Mouse (Mus musculus) kidney, postnatal 14 days (tissue): ENCODE results near the gene Epha6.

Experiments
- DNase-seq: peaks from one replicate; pipeline ENCODE4 v3.0.0; 2022; ENCODE audit warnings: mixed read lengths

Epha6 gene

GRCm38 (mm10) chr16:60605061-60605831 is at the start of gene Epha6:
TSS of gene Epha6 (minus strand) at chr16:60605531.
- DNase-seq, result no peak

DNA sequence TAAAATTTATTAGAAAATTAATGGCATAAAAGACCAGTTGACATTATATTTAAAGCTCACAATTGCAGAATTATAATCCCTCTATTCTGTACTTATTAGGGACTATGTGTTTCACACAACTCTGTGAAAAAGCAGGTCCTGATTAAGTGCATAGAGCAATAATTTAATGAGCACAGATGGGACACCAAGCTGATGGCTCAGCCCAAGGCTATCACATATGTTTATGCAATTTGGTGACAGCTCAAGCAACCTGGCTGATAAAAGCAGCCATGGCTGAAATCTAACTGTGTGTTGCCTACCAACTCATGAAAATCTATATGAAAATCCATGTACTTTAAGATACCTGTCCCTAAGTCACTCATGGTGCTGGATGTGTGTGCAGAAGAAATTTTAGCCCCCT is 46.4 kb upstream of the Epha6 start:
- DNase-seq, result no peak

DNA sequence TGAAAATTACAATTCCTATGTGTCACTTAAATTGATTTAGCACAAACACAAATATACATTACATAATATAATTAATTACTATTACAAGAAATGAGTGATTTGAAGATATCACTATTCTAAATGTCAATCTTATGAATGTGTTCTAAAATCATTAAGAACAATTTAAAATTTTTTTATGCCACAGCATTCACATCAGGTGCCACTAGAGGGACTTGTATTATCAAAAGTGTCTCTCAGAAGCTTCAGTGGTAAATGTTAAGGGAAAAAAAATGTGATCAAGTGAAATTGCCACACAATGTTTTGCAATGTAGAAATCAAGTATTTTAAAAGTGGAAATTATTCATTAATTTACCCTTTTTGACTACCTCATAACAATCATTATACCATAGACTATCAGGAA is 22.8 kb upstream of the Epha6 start:
- DNase-seq, result no peak

DNA sequence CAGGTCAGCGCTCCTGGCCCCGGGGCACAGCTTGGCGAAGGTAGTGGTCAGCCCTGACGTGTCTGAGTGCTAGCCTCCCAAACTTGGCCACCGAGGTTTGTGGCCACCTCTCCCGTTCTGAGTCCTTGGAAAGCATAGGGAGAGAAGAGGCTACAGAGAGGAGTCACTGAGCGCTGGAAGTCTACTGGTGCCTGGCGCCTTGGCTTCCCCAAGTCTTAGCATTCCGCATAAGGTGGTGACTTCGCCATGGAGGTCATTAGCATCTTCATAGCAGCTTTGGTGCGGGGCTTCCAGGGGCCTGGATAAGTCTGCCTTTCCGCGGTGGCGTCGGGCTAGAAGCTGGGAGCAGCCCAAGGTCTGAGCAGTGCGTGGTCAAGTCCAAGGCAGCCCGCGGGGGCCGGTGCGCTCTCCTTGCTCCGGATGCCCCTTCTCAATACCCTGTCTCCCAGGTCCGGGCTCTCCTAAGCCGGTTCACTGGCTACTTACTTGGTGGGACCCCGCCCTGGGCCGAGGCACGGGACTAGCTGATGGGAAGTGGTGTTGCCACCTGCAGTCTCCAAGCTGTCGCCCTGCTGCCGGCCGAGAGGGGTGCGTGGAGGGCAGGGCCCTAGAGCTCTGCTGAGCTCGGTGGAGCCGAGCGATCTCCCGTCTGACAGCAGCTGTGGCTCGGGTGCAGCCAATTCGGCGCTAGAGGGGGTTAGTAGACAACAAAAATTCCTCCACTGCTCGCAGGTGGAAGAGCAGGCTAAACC is 677 bp upstream of the Epha6 start:
- DNase-seq, result no peak

DNA sequence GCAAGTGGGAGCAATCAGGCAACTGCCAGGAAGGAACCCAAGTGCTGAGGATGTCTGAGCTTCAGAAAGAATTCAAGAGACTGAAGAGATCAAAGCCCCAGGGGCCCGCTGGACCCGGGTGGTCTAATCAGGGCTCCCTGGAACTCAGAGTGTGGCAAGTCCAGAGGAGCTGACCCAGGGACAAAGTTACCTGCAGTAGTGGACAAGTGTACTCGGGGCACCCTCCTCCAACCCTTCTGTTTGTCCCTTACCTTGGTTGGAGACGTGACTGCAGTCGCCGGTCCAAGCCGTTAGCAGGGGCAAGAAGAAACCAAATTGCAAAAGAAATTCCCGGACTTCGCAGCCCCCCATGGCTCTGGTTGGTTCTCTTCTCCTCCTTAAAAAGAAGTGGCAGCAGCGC is 718 bp downstream of the Epha6 start:
- no peak for DNase-seq

GRCm38 (mm10) chr16:60585322-60585721 is 20.0 kb downstream of the Epha6 start:
- DNase-seq, result no peak

DNA sequence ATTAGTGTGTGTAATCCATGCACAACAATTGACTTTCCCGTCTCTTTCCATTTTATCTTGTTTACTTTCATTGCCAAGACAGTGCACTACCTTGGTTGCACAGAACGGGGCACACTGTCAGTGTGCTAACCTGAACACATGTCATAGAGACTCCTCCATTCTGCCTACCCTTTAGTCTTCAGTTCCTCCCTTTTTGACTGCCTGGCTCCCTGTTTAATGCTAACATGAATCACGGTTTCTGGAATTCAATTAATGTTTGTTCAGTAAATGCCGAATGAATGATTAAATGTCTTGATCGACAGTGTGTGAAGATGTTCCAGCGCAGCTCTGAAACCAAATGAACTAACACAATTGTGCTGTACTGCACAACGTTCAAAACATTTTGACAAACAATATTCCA is 20.6 kb downstream of the Epha6 start:
- DNase-seq, result no peak

DNA sequence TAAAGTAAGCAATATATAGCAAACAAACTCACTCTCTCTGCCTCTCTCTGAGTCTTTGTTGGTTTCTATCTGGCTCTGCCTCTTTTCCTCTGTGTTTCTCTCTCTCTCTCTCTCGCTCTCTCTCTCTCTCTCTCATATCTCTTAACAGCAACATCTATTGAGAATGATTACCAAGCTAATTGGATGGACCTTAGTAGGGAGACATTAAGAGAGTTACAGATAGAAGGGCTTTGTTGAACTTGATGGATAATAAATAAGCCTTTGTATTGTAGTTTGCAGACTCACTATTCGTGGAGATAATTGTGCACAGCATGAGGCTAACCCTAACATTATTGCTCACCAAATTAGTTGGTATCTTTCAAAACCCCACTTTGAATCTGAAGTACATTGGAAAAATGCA is 34.8 kb downstream of the Epha6 start:
- no peak for DNase-seq

DNA sequence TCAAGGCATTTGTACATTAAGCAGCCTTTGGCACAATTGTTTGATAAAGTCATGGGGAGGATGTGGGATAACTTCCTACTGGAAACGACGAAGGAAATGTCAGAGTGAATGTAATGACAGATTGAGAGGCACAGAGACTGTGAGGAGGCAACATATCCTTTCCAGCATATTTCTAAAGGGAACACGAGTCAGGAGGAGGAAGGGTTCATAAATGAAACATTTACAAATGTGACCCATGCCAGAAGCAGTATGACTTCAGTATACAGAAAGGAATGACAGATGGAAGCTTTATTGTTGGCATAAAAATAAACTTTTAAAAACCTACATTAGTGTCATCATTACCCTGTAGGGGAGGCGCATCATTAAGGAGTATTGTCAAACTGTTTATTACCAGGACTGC is 60.9 kb downstream of the Epha6 start:
- no peak for DNase-seq

DNA sequence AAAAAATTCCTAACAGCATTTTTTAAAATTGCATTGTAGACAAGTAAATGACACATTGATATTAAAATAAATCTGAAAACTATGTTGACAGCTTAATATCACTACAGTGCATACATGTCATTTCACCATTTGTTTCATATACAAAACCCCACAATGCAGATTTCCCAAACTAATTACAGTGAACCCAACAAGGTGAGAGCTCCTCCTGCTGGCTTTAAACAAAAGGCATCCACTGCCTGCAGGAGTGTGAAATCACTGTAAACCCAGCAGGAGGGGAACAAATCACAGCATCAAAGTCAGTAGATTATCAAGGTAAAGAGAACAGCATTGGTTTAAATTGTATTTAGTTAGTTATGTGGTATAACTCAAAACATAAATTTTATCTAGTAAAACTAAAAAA is 67.1 kb downstream of the Epha6 start:
- DNase-seq, result peak; percentile 2

DNA sequence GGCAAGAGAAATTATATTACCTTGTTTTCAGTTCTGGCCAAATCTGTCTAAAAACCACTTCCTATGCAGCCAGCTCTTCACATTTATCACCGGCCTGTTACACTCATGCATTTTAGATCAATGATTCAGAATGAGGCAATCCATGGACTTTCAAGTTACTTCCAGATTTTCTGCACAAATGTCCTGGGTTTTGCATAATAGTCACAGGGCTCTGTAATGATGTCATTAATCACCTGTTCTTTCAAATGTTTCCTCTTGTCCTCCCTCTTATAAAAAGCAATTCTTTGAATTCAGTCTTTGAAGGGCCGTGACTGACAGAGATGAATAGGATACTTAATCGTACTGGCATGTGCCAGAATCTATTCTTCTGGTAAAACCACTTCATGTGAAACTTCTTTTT is 95.6 kb downstream of the Epha6 start:
- DNase-seq, result no peak

DNA sequence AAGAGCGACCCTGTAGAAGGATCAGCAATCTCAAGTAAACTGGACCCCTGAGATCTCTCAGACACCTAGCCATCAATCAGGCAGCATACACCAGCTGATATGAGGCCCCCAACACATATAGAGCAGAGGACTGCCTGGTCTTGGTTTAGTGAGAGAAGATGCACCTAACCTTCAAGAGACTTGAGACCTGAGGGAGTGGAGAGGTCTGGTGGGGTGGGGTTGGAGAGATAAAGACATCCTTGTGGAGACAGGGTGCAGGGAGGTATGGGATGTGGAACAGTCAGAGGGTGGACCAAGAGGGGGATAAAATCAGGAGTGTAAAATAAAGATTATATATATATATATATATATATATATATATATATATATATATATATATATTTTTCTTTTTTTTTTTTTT is 105.8 kb downstream of the Epha6 start:
- no peak for DNase-seq

DNA sequence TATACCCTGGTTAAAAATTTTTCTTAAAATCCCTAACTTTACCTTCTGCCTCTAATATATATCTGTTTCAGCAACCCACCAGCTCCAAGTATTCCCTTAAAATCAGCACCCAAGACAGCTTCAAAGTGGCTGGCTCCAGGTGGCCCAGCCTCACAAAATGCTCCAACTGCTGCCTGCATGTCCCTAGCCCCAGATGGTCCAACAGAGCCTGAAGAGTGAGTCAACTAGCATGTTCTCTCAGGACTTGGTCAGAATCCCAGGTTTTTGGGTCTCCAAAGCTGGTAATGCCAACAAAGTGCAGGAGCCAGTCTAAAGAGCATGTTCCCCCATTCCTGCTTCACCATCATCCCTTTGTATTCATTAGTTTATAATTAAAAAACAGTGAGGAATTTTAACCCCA is 129.6 kb downstream of the Epha6 start:
- no peak for DNase-seq

DNA sequence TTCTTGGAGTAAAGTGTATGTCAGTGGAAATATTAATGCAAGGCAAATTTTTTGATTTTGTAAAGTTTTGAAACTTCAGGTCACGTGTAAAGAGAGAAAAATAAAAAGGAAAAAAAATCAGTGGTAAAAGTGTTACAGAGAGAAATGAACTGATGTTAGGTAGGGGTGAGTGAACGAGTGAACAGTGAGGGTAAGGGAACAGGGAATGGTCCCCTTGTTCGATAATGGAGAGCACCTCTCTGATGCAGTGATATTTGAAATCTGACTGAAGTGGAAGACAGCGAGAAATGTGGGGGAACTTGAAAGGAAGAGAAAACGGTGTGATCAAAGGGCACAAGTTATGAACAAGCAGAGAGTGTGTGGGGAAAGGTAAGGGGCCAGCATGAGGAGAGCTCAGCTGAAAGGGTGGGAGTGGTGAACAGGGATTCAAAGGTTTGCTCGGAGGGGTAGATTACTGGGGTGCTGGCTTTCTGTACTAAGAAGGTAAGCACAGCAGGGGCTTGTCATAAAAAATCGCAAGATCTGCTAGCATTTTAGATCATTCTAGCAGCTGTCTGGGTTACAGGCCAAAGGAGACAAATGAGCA is 137.0 kb downstream of the Epha6 start:
- DNase-seq, result no peak

DNA sequence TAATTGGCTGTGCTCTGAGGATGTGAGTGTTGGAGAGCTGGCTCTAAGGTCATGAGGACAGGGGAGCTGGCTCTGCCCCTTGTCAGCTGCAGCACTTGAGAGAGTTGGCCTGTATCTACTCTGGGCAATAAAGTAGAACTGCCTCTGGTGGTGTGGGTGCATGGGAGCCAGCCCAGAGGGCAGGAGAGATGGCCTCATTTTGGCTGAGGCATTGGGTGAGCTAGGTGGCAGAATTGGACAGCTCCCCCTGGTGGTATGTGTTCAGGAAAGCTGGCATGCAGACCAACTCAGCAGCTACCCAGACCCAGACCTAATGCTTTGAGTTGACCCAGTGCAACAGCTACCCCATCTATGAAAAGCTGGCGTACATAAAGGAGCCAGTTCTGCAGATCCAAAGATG is 170.0 kb downstream of the Epha6 start:
- DNase-seq, result peak; percentile 1

GRCm38 (mm10) chr16:60434241-60434640 is 171.1 kb downstream of the Epha6 start:
- DNase-seq, result no peak

GRCm38 (mm10) chr16:60395306-60395705 is 210.0 kb downstream of the Epha6 start:
- no peak for DNase-seq

DNA sequence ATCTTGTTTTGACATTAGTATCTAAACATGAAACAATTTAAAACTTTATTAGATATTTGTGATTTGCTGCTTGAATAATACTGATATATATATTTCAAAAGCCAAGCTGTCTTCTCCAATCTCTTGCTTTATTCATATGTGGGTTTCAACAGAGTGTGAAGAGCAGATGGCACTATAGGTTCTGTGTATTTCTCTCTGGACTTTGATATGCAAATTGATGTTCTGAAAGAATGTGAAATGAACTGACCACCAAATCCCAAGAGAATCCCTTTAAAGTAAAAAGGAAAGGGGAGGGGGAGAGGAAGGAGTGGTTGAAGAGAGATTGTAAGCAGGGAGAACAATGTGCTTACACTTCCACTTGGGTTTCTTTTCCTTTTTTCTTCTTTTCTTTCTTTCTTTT is 212.4 kb downstream of the Epha6 start:
- DNase-seq, result no peak

DNA sequence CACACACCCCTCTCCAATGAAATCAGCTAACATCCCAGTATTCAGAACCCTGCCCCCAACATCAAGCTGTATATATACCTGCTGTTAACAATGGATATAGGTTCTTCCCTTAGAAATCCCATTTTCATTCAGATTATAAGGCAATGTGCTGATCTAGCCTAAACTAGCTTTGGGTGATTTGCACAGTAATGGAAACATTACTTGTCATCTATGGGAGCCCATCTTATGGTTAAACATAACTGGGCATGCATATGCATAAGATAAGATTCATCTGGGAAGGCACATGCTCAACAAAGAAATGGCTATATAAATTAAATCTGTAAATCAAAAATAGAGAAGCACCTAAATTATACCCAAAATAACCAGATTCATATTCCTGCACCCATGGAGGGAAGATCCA is 230.2 kb downstream of the Epha6 start:
- no peak for DNase-seq

DNA sequence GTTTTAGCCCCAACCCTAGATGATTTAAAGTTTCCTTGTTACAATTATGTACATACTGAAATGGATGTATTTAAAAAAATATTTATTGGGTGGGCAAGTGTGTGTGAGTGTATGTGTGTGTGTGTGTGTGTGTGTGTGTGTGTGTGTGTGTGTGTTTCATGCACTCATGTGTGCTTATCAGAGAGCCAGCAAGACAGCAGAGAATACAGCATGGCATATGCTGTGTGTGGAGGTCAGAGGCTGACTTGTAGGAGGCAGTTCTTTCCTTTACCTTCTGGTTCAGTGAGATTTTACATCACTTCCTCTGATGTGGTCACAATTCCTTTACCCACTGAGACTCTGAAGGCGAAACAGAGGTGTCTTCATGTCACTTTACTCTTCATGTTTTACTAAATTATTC is 321.4 kb downstream of the Epha6 start:
- no peak for DNase-seq

GRCm38 (mm10) chr16:60274109-60274508 is 331.2 kb downstream of the Epha6 start:
- no peak for DNase-seq

- no peak for DNase-seq
Measured at GRCm38 (mm10) chr16:60266367-60267351, 338.7 kb downstream of the Epha6 start.
